Mouse (Mus musculus): ENCODE measurements around the gene Actr10. TPM values are rescaled to one million over a fixed set of nuclear protein-coding genes. Genes with fewer than 3 reads are reported as not detected.

Actr10 gene
- polyA plus RNA-seq, 1 experiment from 2014 or later = 213 TPM

DNA sequence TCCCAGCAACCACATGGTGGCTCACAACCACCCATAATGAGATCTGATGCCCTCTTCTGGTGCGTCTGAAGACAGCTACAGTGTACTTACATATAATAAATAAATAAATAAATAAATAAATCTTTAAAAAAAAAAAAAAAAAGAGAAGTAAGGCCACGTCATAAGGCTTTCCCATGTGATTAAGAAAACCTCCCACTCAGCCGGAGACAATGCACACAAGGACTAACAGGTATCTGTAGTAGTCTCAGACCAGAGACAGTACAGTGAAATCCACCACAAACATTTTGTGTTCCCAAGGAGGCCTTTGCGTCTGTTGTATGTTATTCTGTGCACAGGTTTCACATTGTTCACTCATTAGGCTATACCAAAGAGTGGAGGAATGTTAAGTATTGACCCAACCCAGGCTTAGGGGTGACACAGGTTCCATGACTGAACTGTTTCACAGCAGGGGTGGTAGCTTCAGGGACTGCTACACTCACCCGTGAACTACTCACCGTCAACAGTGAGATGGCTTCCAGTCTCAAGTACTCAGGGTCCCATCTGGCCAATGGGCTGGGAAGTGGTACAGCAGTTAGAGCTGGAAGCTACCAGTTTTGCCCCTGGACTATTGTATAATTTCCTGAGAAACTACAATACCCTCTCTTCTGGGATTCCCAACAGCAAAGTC lies 66.2 kb downstream of the Actr10 start:
- Histone ChIP-seq H3K9ac (ENCODE audit: low read depth, low read length) (no peak overlapping the region), H3K27me3 (replicated peaks; ENCODE audit: control insufficient read depth, insufficient read depth, low read length) (no peaks in the 10 kb centered on the region), H3K27ac (ENCODE audit: low read length) (no peak overlapping the region), H3K9me3 (ENCODE audit: control insufficient read depth, low read length) (no peaks in the 10 kb centered on the region), H3K4me1 (ENCODE audit: control insufficient read depth, insufficient read depth, low read length) (peaks cover 6% of the 10 kb centered on the region), H3K36me3 (ENCODE audit: control insufficient read depth, insufficient read depth, low read length) (peaks cover 10% of the 10 kb centered on the region; the same call in 1 of the 2 replicates), H3K4me2 (ENCODE audit: low read depth, low read length) (no peak overlapping the region), H3K4me3 (ENCODE audit: low read length) (no peak overlapping the region)
- 89% methylated on average over 5 of the region's 6 CpGs for WGBS
- ATAC-seq = no peak

DNA sequence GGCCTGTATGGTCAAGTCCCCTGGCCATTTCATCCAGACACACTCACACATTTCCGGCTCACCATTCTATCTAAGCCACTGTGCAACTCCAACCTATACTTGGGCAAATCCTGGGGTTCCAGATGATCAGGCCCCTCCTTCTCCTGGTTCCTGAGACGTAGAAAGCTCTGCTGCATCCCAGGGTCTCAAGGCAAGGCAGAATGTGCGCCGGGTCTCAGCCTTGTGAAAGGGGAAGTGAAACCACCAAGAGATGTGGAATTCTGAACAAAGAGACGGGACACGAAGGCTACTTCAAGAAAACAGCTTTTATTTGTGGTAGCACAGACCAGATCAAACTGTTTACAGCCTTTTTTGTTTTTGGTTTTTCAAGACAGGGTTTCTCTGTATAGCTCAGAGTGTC lies 68.5 kb downstream of the Actr10 start:
- H3K9ac ChIP-seq (ENCODE audit: low read depth, low read length) = no peak overlapping the region
- no peak overlapping the region for H3K27ac ChIP-seq (ENCODE audit: low read length)
- no peaks in the 10 kb centered on the region for H3K27me3 ChIP-seq (replicated peaks; ENCODE audit: control insufficient read depth, insufficient read depth, low read length)
- H3K4me2 ChIP-seq (ENCODE audit: low read depth, low read length) = no peak overlapping the region
- WGBS = 90% methylated on average over 6 of the region's 6 CpGs
- H3K36me3 ChIP-seq (ENCODE audit: control insufficient read depth, insufficient read depth, low read length) = peaks cover 12% of the 10 kb centered on the region; the same call in 1 of the 2 replicates
- peaks cover 2% of the 10 kb centered on the region; the same call in 1 of the 2 replicates for H3K4me1 ChIP-seq (ENCODE audit: control insufficient read depth, insufficient read depth, low read length)
- no peaks in the 10 kb centered on the region for H3K9me3 ChIP-seq (ENCODE audit: control insufficient read depth, low read length)
- no peak for ATAC-seq
- H3K4me3 ChIP-seq (ENCODE audit: low read length) = no peak overlapping the region

- Histone ChIP-seq H3K4me3 (ENCODE audit: low read length) (no peak overlapping the region), H3K9me3 (ENCODE audit: control insufficient read depth, low read length) (no peaks in the 10 kb centered on the region), H3K9ac (ENCODE audit: low read depth, low read length) (no peak overlapping the region), H3K27me3 (replicated peaks; ENCODE audit: control insufficient read depth, insufficient read depth, low read length) (no peaks in the 10 kb centered on the region), H3K4me1 (ENCODE audit: control insufficient read depth, insufficient read depth, low read length) (peaks cover 2% of the 10 kb centered on the region; the same call in 1 of the 2 replicates), H3K4me2 (ENCODE audit: low read depth, low read length) (no peak overlapping the region), H3K27ac (ENCODE audit: low read length) (no peak overlapping the region), H3K36me3 (ENCODE audit: control insufficient read depth, insufficient read depth, low read length) (peaks cover 12% of the 10 kb centered on the region; the same call in 1 of the 2 replicates)
- ATAC-seq = no peak
- 72% methylated on average over 7 of the region's 7 CpGs for WGBS
Observed at GRCm38 (mm10) chr12:71006901-71007300, 69.2 kb downstream of the Actr10 start.

DNA sequence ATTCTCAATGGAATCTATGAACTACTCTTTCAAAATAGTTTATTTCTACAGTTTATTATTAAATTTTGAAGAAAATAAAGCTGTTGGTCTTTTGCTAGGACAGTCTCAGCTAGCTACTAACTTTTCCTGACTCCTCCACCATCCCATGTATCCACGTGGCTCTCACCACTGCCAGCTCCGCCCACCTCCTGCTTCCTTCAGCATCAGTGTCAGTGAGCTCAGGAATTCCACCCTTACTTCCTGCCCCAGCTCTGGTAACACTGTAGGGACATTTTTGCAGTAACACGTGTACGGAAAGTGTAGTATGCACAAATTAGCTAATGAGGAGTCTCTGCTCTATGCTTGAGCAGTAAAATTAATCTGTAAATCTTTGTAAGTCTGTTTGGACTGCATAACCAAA lies 72.1 kb downstream of the Actr10 start:
- H3K27ac ChIP-seq (ENCODE audit: low read length) = no peak overlapping the region
- no peak overlapping the region for H3K9ac ChIP-seq (ENCODE audit: low read depth, low read length)
- no peak overlapping the region for H3K4me2 ChIP-seq (ENCODE audit: low read depth, low read length)
- 50% methylated on average over 4 of the region's 4 CpGs for WGBS
- peaks cover 9% of the 10 kb centered on the region; the same call in 1 of the 2 replicates for H3K36me3 ChIP-seq (ENCODE audit: control insufficient read depth, insufficient read depth, low read length)
- H3K4me1 ChIP-seq (ENCODE audit: control insufficient read depth, insufficient read depth, low read length) = peaks cover 12% of the 10 kb centered on the region
- H3K4me3 ChIP-seq (ENCODE audit: low read length) = no peak overlapping the region
- no peaks in the 10 kb centered on the region for H3K9me3 ChIP-seq (ENCODE audit: control insufficient read depth, low read length)
- H3K27me3 ChIP-seq (replicated peaks; ENCODE audit: control insufficient read depth, insufficient read depth, low read length) = no peaks in the 10 kb centered on the region
- no peak for ATAC-seq

Other genes starting within 250 kb of the Actr10 start
- 11.1 and 11.2 TPM in 2 replicates for gene Frmd6, start 112.3 kb upstream of the Actr10 start, polyA plus RNA-seq (2015; fragmentation: Nextera tagmentation; extraction: Ambion mirVana)
- 516 and 562 TPM in 2 replicates for gene Psma3, start 36.8 kb downstream of the Actr10 start, polyA plus RNA-seq (2015; fragmentation: Nextera tagmentation; extraction: Ambion mirVana)
- gene Arid4a, start 78.1 kb downstream of the Actr10 start, polyA plus RNA-seq (2015; fragmentation: Nextera tagmentation; extraction: Ambion mirVana) = 35.1 and 35.8 TPM in 2 replicates
- not detected in 2 replicates for gene Tomm20l, start 173.6 kb downstream of the Actr10 start, polyA plus RNA-seq (2015; fragmentation: Nextera tagmentation; extraction: Ambion mirVana)
- gene Timm9, start 198.8 kb downstream of the Actr10 start, polyA plus RNA-seq (2015; fragmentation: Nextera tagmentation; extraction: Ambion mirVana) = 101 TPM in 2 replicates
- 7.3 and 11.0 TPM in 2 replicates for gene 2700049A03Rik, start 199.0 kb downstream of the Actr10 start, polyA plus RNA-seq (2015; fragmentation: Nextera tagmentation; extraction: Ambion mirVana)

All from intestine, embryonic 16.5 days (tissue).